Mouse (Mus musculus) ES-E14 (cell line): ENCODE results near the gene Ptprm. TPM values are rescaled to one million over a fixed set of nuclear protein-coding genes. Genes with fewer than 3 reads are reported as not detected.

ENCODE experiments used
- DNase-seq: peaks from one replicate; pipeline ENCODE4 v3.0.0-alpha.2; 2013; ENCODE audit warnings: low read depth, low spot score
- H3K27ac ChIP-seq: 2 replicates; pipeline ENCODE4 v1.5.1; 2012; ENCODE audit warnings: low read depth, mild to moderate bottlenecking, low read length, moderate library complexity, mixed read lengths; ENCODE audit not compliant: poor library complexity, insufficient read depth, severe bottlenecking
- H3K36me3 ChIP-seq: 2 replicates; pipeline ENCODE4 v1.6.1; 2012; ENCODE audit warnings: mild to moderate bottlenecking, low read length, moderate library complexity, mixed read lengths; ENCODE audit not compliant: control insufficient read depth, poor library complexity, insufficient read depth, severe bottlenecking
- H3K4me1 ChIP-seq, 2 experiments: fragments of 150-350 bp in 1 of 2; sonication (generic) in 1 of 2; 2 replicates each; pipeline ENCODE4 v1.6.1; 2012; ENCODE audit warnings: low read length in 2 of 2, mild to moderate bottlenecking in 1 of 2, mixed read lengths in 1 of 2; ENCODE audit not compliant: control insufficient read depth in 2 of 2, insufficient read depth in 2 of 2, poor library complexity in 1 of 2
- H3K4me3 ChIP-seq, 2 experiments: fragments of 150-350 bp in 1 of 2; sonication (generic) in 1 of 2; 2 replicates each; pipeline ENCODE4 v1.5.1; 2012; ENCODE audit warnings: low read length in 2 of 2, low read depth in 1 of 2, mild to moderate bottlenecking in 1 of 2, mixed read lengths in 1 of 2; ENCODE audit not compliant: insufficient read depth in 1 of 2, poor library complexity in 1 of 2, severe bottlenecking in 1 of 2
- H3K9ac ChIP-seq: 2 replicates; pipeline ENCODE4 v1.6.1; 2012; ENCODE audit warnings: low read depth, mild to moderate bottlenecking, low read length, mixed read lengths; ENCODE audit not compliant: poor library complexity, insufficient read depth, severe bottlenecking
- H3K9me3 ChIP-seq: fragments of 150-350 bp; sonication (generic); 2 replicates; pipeline ENCODE4 v1.6.1; 2012; ENCODE audit warnings: low read depth, mild to moderate bottlenecking, low read length; ENCODE audit not compliant: control insufficient read depth, insufficient read depth
- CHD2 ChIP-seq: IDR thresholded peaks from 2 replicates; pipeline ENCODE4 v1.6.1; 2014; ENCODE audit warnings: mild to moderate bottlenecking, low read depth, low read length, inconsistent platforms
- HCFC1 ChIP-seq: IDR thresholded peaks from 2 replicates; pipeline ENCODE4 v1.6.1; 2012; ENCODE audit warnings: low read length, inconsistent platforms, borderline replicate concordance; ENCODE audit not compliant: insufficient read depth
- MAFK ChIP-seq: IDR thresholded peaks from 2 replicates; pipeline ENCODE4 v1.6.1; 2014; ENCODE audit warnings: mild to moderate bottlenecking, low read depth, low read length, inconsistent platforms; ENCODE audit not compliant: insufficient read depth
- ZC3H11A ChIP-seq: IDR thresholded peaks from 2 replicates; pipeline ENCODE4 v1.6.1; 2012; ENCODE audit warnings: low read depth, mild to moderate bottlenecking, inconsistent platforms, low read length, borderline replicate concordance
- ZNF384 ChIP-seq: IDR thresholded peaks from 2 replicates; pipeline ENCODE4 v1.6.1; 2012; ENCODE audit warnings: low read depth, low read length, inconsistent platforms
- in situ Hi-C, 2 experiments: fragments of 600-800 bp; cut with MboI; formaldehyde crosslinking; loops; one replicate each; pipeline ENCODE4 v1.15.1; 2025; ENCODE audit warnings: low sequenced_read_pairs in 2 of 2, inconsistent platforms in 1 of 2; ENCODE audit not compliant: unreplicated experiment in 2 of 2
- total RNA-seq: library from RNA; depleted of rRNA; stranded (reverse); fragments of 300-350 nt; gene quantifications from 2 replicates; pipeline ENCODE4 v1.2.3, GENCODE M21; 2012

Ptprm gene
- total RNA-seq, 1 experiment = 2.9 TPM

DNA sequence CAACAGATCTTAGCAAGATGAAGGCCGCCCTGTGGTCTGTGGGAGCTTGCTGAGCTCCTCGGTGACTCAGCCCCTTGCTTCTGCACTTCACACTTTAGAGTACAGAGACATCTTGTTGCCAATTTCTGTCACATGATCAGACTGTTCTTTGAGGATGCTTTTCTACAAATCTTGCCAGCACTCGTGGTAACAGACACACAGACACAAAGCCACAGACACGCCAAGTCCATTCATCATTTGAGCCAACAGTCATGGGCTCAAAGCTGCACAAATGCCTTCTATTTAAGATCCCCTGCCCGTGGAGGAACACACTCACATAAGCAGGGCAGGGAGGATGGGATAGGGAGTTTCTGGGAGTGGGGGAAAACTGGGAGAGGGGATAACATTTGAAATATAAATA is 230.0 kb downstream of the Ptprm start:
- Histone ChIP-seq H3K4me3 (no peak overlapping the region), H3K9ac (no peak overlapping the region), H3K27ac (no peak overlapping the region), H3K36me3 (no peaks in the 10 kb centered on the region), H3K9me3 (no peaks in the 10 kb centered on the region), H3K4me1 (peaks cover 0 to 3% of the 10 kb centered on the region in 2 experiments; a peak in 1 of 4 replicates)
- DNase-seq = no peak
- in situ Hi-C loops = no loop called here
- TF ChIP-seq HCFC1 (no peak), ZC3H11A (no peak), MAFK (no peak), ZNF384 (no peak), CHD2 (no peak)

DNA sequence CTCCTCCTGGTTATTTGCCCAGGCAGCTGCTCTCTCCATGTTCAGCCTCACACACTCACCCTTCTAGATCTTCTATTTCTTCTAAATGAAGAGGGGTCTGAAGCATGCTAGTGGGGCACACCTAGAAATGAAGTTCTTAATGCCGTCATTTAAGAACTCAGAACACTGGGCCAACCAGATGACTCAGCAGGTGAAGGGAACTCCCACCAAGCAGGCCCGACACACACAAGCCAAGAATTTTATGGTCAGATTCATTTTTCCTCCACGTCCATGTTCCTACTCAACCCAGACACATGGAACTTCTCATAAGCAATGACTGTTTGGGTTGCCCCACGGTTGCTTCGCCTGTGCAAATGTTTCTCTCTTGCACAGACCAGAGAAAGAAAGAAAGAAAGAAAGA is 230.5 kb downstream of the Ptprm start:
- DNase-seq = no peak
- Histone ChIP-seq H3K9me3 (no peaks in the 10 kb centered on the region), H3K27ac (no peak overlapping the region), H3K9ac (no peak overlapping the region), H3K4me3 (no peak overlapping the region), H3K4me1 (peaks cover 0 to 3% of the 10 kb centered on the region in 2 experiments; a peak in 1 of 4 replicates), H3K36me3 (no peaks in the 10 kb centered on the region)
- in situ Hi-C loops = no loop called here
- TF ChIP-seq ZC3H11A (no peak), HCFC1 (no peak), CHD2 (no peak), ZNF384 (no peak), MAFK (no peak)

DNA sequence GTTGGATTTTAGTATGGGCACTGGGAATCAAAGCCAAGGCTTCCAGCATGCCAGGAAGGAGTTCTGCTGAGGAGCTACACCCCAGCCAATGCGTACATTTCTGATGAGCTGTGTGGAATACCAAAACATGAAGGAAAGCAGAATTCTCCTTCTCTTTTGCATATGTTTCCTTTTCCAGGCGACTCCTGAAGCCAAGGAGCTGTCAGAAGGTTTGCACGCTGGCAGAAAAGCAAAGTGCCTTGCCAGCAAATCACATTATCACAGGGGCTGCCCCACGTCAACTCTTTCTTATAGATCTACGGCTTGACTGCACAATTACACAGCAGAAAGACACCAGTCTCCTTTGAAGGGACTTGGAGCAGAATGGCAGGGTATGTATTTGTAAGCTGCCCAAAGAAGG is 233.4 kb downstream of the Ptprm start:
- Histone ChIP-seq H3K4me1 (peaks cover 0 to 3% of the 10 kb centered on the region in 2 experiments; a peak in 1 of 4 replicates), H3K27ac (no peak overlapping the region), H3K9ac (no peak overlapping the region), H3K36me3 (no peaks in the 10 kb centered on the region), H3K4me3 (no peak overlapping the region), H3K9me3 (no peaks in the 10 kb centered on the region)
- DNase-seq = no peak
- in situ Hi-C loops = no loop called here
- TF ChIP-seq ZNF384 (no peak), CHD2 (no peak), HCFC1 (no peak), ZC3H11A (no peak), MAFK (no peak)

DNA sequence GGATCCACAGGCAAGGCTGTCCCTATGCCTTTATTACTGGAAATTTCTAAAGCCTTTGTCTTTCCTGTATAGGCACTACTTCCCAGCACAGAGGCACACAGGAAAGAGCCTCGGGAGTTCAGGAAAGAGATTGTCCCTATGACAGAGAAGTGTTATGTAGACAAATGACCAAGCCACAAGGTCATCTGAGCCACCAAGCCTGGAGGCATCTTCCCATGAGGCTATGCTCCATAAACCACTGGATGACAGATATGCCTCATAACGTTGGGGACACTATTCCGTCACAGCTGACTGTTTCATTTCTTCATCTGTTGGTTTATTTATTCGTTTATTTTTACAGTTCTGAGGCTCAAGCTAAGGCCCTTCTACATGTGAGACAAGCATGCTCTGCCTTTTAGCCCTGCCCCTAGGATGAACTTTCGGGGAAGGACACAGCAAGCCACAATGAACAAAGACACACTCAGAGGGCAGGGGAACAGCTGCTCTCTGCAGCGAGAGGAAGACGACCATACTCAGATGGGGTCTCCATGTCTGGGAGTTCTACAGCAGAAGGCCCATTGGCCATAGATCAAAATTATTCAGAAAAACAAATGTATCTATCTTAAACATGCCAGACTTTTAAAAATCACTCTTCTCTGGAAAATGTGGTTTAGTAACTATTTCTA is 235.4 kb downstream of the Ptprm start:
- no peak overlapping the region for H3K27ac ChIP-seq
- DNase-seq = no peak
- in situ Hi-C loops = no loop called here
- no peaks in the 10 kb centered on the region for H3K9me3 ChIP-seq
- TF ChIP-seq HCFC1 (no peak), CHD2 (no peak), ZC3H11A (no peak), ZNF384 (no peak)
- no peak overlapping the region for H3K9ac ChIP-seq
- H3K4me1 ChIP-seq = peaks cover 0 to 3% of the 10 kb centered on the region in 2 experiments; a peak in 1 of 4 replicates
- H3K36me3 ChIP-seq = no peaks in the 10 kb centered on the region
- no peak overlapping the region for H3K4me3 ChIP-seq
